Mouse (Mus musculus): ENCODE data around the gene Imp3. TPM values are rescaled to one million over a fixed set of nuclear protein-coding genes. Genes with fewer than 3 reads are reported as not detected.

Gene Imp3
- total and polyA plus RNA-seq, 3 experiments: 42.1 to 67.1 (median 61.8) TPM

DNA sequence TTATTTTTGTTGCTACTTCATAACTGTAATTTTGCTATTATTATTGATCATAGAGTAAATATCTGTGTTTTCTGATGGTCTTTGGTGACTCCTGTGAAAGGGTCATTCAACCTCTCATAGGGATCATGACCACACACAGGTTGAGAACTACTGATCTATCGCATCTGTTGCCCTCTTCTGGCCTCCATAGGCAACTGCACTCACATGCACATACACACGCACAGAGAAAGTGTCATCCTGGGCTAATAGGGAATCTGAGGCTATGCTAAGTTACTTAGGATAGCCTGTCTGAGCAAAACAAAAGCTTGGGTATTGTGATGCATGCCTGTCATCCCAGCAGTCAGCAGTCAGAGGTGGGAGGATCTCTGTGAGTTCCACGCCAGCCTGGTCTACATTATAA, 24.3 kb downstream of the Imp3 start:
- Histone ChIP-seq H3K27me3 (ENCODE audit: insufficient read depth, low read length) (no peaks in the 10 kb centered on the region), H3K4me1 (ENCODE audit: insufficient read depth, low read depth, low read length) (peaks cover 2% of the 10 kb centered on the region; the same call in 1 of the 2 replicates), H3K4me3 (ENCODE audit: low read depth, low read length) (no peak overlapping the region), H3K36me3 (replicated peaks) (peaks cover 75% of the 10 kb centered on the region), H3K9me3 (replicated peaks) (peaks cover 2% of the 10 kb centered on the region; the same call in 1 of the 2 replicates)
- DNase-seq (ENCODE audit: low spot score) (no peak), ATAC-seq (ENCODE audit: extremely low read depth, insufficient number of reproducible peaks, low FRiP score, poor library complexity, severe bottlenecking) (no peak)
- TF ChIP-seq CTCF (IDR thresholded peaks at IDR 0.05; ENCODE audit: low read depth, low read length) (no peak), GATA2 (IDR thresholded peaks at IDR 0.05; ENCODE audit: borderline replicate concordance, low read depth, low read length) (no peak), GATA1 (IDR thresholded peaks at IDR 0.05; ENCODE audit: borderline replicate concordance, low read length) (no peak), POLR2AphosphoS5 (IDR thresholded peaks at IDR 0.05; ENCODE audit: insufficient replicate concordance, low read depth, low read length) (no peak), TAL1 (conservative IDR thresholded peaks at IDR 0.05; ENCODE audit: low read depth, low read length) (no peak)

DNA sequence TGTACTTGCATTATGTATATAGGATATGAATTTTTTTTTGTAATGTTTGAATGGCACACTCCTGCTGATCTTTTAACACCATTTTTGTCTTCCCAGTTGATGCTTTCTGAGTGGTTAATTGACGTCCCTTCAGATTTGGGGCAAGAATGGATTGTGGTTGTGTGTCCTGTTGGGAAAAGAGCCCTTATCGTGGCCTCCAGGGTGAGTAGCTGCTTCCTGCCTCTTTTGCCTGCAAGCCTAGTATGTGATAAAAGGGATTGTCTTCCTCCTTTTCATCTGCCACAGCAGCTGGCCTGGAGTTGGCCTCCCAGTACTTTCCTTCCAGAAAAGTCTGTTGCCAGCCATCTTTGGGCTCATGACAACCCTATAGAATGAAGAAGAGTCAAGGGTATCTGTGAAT, 32.9 kb downstream of the Imp3 start:
- ATAC-seq (ENCODE audit: extremely low read depth, insufficient number of reproducible peaks, low FRiP score, poor library complexity, severe bottlenecking) (no peak), DNase-seq (ENCODE audit: low spot score) (no peak)
- no peak overlapping the region for H3K4me3 ChIP-seq (ENCODE audit: low read depth, low read length)
- no peaks in the 10 kb centered on the region for H3K27me3 ChIP-seq (ENCODE audit: insufficient read depth, low read length)
- no peaks in the 10 kb centered on the region for H3K9me3 ChIP-seq (replicated peaks)
- H3K4me1 ChIP-seq (ENCODE audit: insufficient read depth, low read depth, low read length): peaks cover 14% of the 10 kb centered on the region
- no peak for TF ChIP-seq GATA1 (IDR thresholded peaks at IDR 0.05; ENCODE audit: borderline replicate concordance, low read length)
- no peak for TF ChIP-seq TAL1 (conservative IDR thresholded peaks at IDR 0.05; ENCODE audit: low read depth, low read length)
- TF ChIP-seq CTCF (IDR thresholded peaks at IDR 0.05; ENCODE audit: low read depth, low read length): no peak
- no peak for TF ChIP-seq GATA2 (IDR thresholded peaks at IDR 0.05; ENCODE audit: borderline replicate concordance, low read depth, low read length)
- TF ChIP-seq POLR2AphosphoS5 (IDR thresholded peaks at IDR 0.05; ENCODE audit: insufficient replicate concordance, low read depth, low read length): no peak
- peaks cover 80% of the 10 kb centered on the region for H3K36me3 ChIP-seq (replicated peaks)

DNA sequence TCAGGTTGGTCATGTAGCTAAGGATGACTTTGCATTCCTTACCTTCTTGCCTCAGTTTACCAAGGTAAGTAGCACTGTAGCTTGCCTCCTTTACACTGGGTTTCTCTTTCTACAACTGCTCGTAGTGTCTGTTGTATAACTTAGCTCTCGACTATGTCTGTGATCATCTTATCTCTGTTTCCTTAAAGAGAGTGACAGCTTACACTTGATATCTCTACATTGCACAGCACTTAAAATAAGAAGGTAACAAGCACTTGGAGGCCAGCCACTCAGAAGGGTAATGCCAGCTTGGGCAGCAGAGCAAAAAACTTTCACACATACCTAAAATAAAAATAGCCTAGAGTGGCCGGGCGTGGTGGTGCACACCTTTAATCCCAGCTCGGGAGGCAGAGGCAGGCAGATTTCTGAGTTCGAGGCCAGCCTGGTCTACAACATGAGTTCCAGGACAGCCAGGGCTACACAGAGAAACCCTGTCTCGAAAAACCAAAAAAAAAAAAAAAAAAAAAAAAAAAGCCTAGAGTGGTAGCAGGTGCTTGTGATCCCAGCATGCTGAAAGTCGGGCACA, 36.8 kb downstream of the Imp3 start:
- no peak for ATAC-seq (ENCODE audit: extremely low read depth, insufficient number of reproducible peaks, low FRiP score, poor library complexity, severe bottlenecking)
- no peak for DNase-seq (ENCODE audit: low spot score)
- Histone ChIP-seq H3K9me3 (replicated peaks) (no peaks in the 10 kb centered on the region), H3K27me3 (ENCODE audit: insufficient read depth, low read length) (no peaks in the 10 kb centered on the region), H3K4me3 (ENCODE audit: low read depth, low read length) (no peak overlapping the region), H3K36me3 (replicated peaks) (peaks cover 73% of the 10 kb centered on the region), H3K4me1 (ENCODE audit: insufficient read depth, low read depth, low read length) (peaks cover 24% of the 10 kb centered on the region)
- no peak for TF ChIP-seq GATA1 (IDR thresholded peaks at IDR 0.05; ENCODE audit: borderline replicate concordance, low read length)

DNA sequence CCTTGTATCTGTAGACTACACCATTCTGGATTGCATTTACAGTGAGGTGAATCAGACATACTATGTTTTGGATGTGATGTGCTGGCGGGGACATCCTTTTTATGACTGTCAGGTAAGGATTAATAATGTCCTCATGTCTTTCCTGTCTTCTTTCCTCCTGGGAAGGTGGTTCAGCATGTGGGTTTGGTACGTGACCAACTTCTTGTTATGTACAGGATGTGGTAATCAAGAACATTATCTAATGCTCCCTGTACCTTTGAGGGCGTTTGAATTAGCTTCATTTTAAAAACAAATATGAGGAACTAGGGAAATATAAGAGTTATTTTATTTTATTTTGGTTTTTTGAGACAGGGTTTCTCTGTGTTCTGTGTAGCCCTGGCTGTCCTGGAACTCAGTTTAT, 37.9 kb downstream of the Imp3 start:
- H3K4me3 ChIP-seq (ENCODE audit: low read depth, low read length): no peak overlapping the region
- no peaks in the 10 kb centered on the region for H3K27me3 ChIP-seq (ENCODE audit: insufficient read depth, low read length)
- no peak for ATAC-seq (ENCODE audit: extremely low read depth, insufficient number of reproducible peaks, low FRiP score, poor library complexity, severe bottlenecking)
- H3K36me3 ChIP-seq (replicated peaks): peaks cover 69% of the 10 kb centered on the region
- no peaks in the 10 kb centered on the region for H3K9me3 ChIP-seq (replicated peaks)
- H3K4me1 ChIP-seq (ENCODE audit: insufficient read depth, low read depth, low read length): peaks cover 24% of the 10 kb centered on the region
- TF ChIP-seq GATA2 (IDR thresholded peaks at IDR 0.05; ENCODE audit: borderline replicate concordance, low read depth, low read length): no peak
- TF ChIP-seq GATA1 (IDR thresholded peaks at IDR 0.05; ENCODE audit: borderline replicate concordance, low read length): no peak
- no peak for TF ChIP-seq TAL1 (conservative IDR thresholded peaks at IDR 0.05; ENCODE audit: low read depth, low read length)
- no peak for TF ChIP-seq CTCF (IDR thresholded peaks at IDR 0.05; ENCODE audit: low read depth, low read length)
- no peak for TF ChIP-seq POLR2AphosphoS5 (IDR thresholded peaks at IDR 0.05; ENCODE audit: insufficient replicate concordance, low read depth, low read length)
- DNase-seq (ENCODE audit: low spot score): no peak

DNA sequence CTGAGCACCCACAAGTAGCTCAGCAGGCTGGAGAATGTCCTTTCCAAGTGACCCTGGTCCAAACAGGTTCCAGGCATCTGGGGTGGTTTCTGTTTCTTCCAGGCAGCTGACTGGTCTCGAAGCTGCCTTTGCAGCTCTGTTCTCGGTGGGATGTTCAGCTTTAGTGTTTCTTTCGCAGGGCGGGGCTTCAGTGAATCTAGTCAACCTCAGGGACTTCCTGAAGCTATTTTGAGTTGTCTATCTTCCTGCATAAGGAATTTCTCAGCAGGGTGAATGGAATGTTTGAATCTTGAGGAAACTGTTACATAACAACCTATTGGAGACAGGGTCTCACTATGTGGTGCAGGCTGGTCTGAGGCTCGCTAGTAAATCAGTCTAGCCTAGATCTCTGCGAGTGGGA, 42.9 kb downstream of the Imp3 start:
- Histone ChIP-seq H3K27me3 (ENCODE audit: insufficient read depth, low read length) (no peaks in the 10 kb centered on the region), H3K9me3 (replicated peaks) (no peaks in the 10 kb centered on the region), H3K4me3 (ENCODE audit: low read depth, low read length) (no peak overlapping the region), H3K36me3 (replicated peaks) (peaks cover 59% of the 10 kb centered on the region), H3K4me1 (ENCODE audit: insufficient read depth, low read depth, low read length) (peaks cover 47% of the 10 kb centered on the region)
- no peak for TF ChIP-seq GATA2 (IDR thresholded peaks at IDR 0.05; ENCODE audit: borderline replicate concordance, low read depth, low read length)
- TF ChIP-seq POLR2AphosphoS5 (IDR thresholded peaks at IDR 0.05; ENCODE audit: insufficient replicate concordance, low read depth, low read length): no peak
- TF ChIP-seq TAL1 (conservative IDR thresholded peaks at IDR 0.05; ENCODE audit: low read depth, low read length): no peak
- TF ChIP-seq GATA1 (IDR thresholded peaks at IDR 0.05; ENCODE audit: borderline replicate concordance, low read length): no peak
- no peak for TF ChIP-seq CTCF (IDR thresholded peaks at IDR 0.05; ENCODE audit: low read depth, low read length)
- DNase-seq (ENCODE audit: low spot score) (no peak), ATAC-seq (ENCODE audit: extremely low read depth, insufficient number of reproducible peaks, low FRiP score, poor library complexity, severe bottlenecking) (no peak)

DNA sequence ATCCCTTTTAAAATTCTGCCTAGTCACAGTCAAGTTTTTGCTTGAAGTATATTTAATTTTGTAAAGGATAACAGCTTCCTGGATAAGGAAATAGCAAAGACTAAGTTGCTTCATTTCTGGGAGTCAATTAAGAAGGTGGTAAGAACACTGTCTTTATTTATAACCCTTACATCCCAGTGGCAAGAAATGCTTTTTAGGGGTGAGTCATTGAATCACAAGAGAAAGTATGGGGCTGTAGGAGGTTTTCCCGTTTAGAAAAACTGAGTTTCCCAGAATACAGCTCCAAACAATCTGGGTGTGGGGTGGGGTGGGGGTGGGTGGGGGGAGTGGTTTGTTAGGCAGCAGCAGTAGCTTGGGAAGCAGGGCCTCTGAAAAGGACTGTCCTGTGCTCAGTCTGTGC, 44.2 kb downstream of the Imp3 start:
- Histone ChIP-seq H3K4me1 (ENCODE audit: insufficient read depth, low read depth, low read length) (peaks cover 35% of the 10 kb centered on the region), H3K36me3 (replicated peaks) (peaks cover 58% of the 10 kb centered on the region), H3K9me3 (replicated peaks) (no peaks in the 10 kb centered on the region), H3K27me3 (ENCODE audit: insufficient read depth, low read length) (no peaks in the 10 kb centered on the region), H3K4me3 (ENCODE audit: low read depth, low read length) (no peak overlapping the region; the same call in 1 of the 2 replicates)
- ATAC-seq (ENCODE audit: extremely low read depth, insufficient number of reproducible peaks, low FRiP score, poor library complexity, severe bottlenecking) (no peak), DNase-seq (ENCODE audit: low spot score) (no peak)
- no peak for TF ChIP-seq POLR2AphosphoS5 (IDR thresholded peaks at IDR 0.05; ENCODE audit: insufficient replicate concordance, low read depth, low read length)
- no peak for TF ChIP-seq CTCF (IDR thresholded peaks at IDR 0.05; ENCODE audit: low read depth, low read length)
- no peak for TF ChIP-seq GATA1 (IDR thresholded peaks at IDR 0.05; ENCODE audit: borderline replicate concordance, low read length)
- no peak for TF ChIP-seq TAL1 (conservative IDR thresholded peaks at IDR 0.05; ENCODE audit: low read depth, low read length)
- no peak for TF ChIP-seq GATA2 (IDR thresholded peaks at IDR 0.05; ENCODE audit: borderline replicate concordance, low read depth, low read length)

Other genes with a start within 250 kb of the Imp3 start
- gene Lingo1, start 141.0 kb upstream of the Imp3 start, total RNA-seq (2014; fragmentation: Nextera tagmentation): not detected in 2 replicates
- 0.11 and 0.12 TPM in 2 replicates for gene Lingo1, start 141.0 kb upstream of the Imp3 start, total RNA-seq (2017)
- gene Lingo1, start 141.0 kb upstream of the Imp3 start, polyA plus RNA-seq (2012): not detected in 2 replicates
- not detected in 2 replicates for gene Odf3l1, start 72.8 kb upstream of the Imp3 start, total RNA-seq (2014; fragmentation: Nextera tagmentation)
- not detected in 2 replicates for gene Odf3l1, start 72.8 kb upstream of the Imp3 start, total RNA-seq (2017)
- not detected in 2 replicates for gene Odf3l1, start 72.8 kb upstream of the Imp3 start, polyA plus RNA-seq (2012)
- not detected in 2 replicates for gene Cspg4, start 72.4 kb upstream of the Imp3 start, total RNA-seq (2014; fragmentation: Nextera tagmentation)
- gene Cspg4, start 72.4 kb upstream of the Imp3 start, total RNA-seq (2017): 0.12 and 0.16 TPM in 2 replicates
- not detected in 2 replicates for gene Cspg4, start 72.4 kb upstream of the Imp3 start, polyA plus RNA-seq (2012)
- gene Snx33, start 9.1 kb upstream of the Imp3 start, total RNA-seq (2014; fragmentation: Nextera tagmentation): 5.8 and 6.9 TPM in 2 replicates
- gene Snx33, start 9.1 kb upstream of the Imp3 start, total RNA-seq (2017): 6.5 and 7.4 TPM in 2 replicates
- 0.96 and 1.2 TPM in 2 replicates for gene Snx33, start 9.1 kb upstream of the Imp3 start, polyA plus RNA-seq (2012)
- gene Snupn, start 13.4 kb downstream of the Imp3 start, total RNA-seq (2014; fragmentation: Nextera tagmentation): 18.2 and 19.2 TPM in 2 replicates
- 18.7 and 21.3 TPM in 2 replicates for gene Snupn, start 13.4 kb downstream of the Imp3 start, total RNA-seq (2017)
- 1.7 and 2.4 TPM in 2 replicates for gene Snupn, start 13.4 kb downstream of the Imp3 start, polyA plus RNA-seq (2012)
- gene Ptpn9, start 57.4 kb downstream of the Imp3 start, total RNA-seq (2014; fragmentation: Nextera tagmentation): 29.6 and 36.1 TPM in 2 replicates
- 26.2 and 29.2 TPM in 2 replicates for gene Ptpn9, start 57.4 kb downstream of the Imp3 start, total RNA-seq (2017)
- 62.4 and 69.9 TPM in 2 replicates for gene Ptpn9, start 57.4 kb downstream of the Imp3 start, polyA plus RNA-seq (2012)
- gene Sin3a, start 134.6 kb downstream of the Imp3 start, total RNA-seq (2014; fragmentation: Nextera tagmentation): 78.5 and 116 TPM in 2 replicates
- gene Sin3a, start 134.6 kb downstream of the Imp3 start, total RNA-seq (2017): 45.0 and 46.1 TPM in 2 replicates
- gene Sin3a, start 134.6 kb downstream of the Imp3 start, polyA plus RNA-seq (2012): 15.4 and 24.1 TPM in 2 replicates
- 66.7 and 68.5 TPM in 2 replicates for gene Man2c1, start 193.2 kb downstream of the Imp3 start, total RNA-seq (2014; fragmentation: Nextera tagmentation)
- 56.3 and 68.6 TPM in 2 replicates for gene Man2c1, start 193.2 kb downstream of the Imp3 start, total RNA-seq (2017)
- 106 and 122 TPM in 2 replicates for gene Man2c1, start 193.2 kb downstream of the Imp3 start, polyA plus RNA-seq (2012)
- 0.58 and 3.0 TPM in 2 replicates for gene Neil1, start 210.8 kb downstream of the Imp3 start, total RNA-seq (2014; fragmentation: Nextera tagmentation)
- 2.1 and 2.6 TPM in 2 replicates for gene Neil1, start 210.8 kb downstream of the Imp3 start, total RNA-seq (2017)
- gene Neil1, start 210.8 kb downstream of the Imp3 start, polyA plus RNA-seq (2012): 9.3 and 10.7 TPM in 2 replicates
- 40.3 and 59.7 TPM in 2 replicates for gene Commd4, start 220.9 kb downstream of the Imp3 start, total RNA-seq (2014; fragmentation: Nextera tagmentation)
- gene Commd4, start 220.9 kb downstream of the Imp3 start, total RNA-seq (2017): 130 and 175 TPM in 2 replicates
- 33.3 and 36.2 TPM in 2 replicates for gene Commd4, start 220.9 kb downstream of the Imp3 start, polyA plus RNA-seq (2012)

Measured in G1E (cell line).